Mouse (Mus musculus) c-Kit-negative CD71-positive TER-119-positive erythroid progenitor cells, embryonic 14.5 days (primary cell): Measurements from ENCODE around the gene Egln3.

Source experiments
- DNase-seq: peaks from one replicate; pipeline ENCODE4 v3.0.0-alpha.2; 2013; ENCODE audit warnings: low read depth, low spot score

The Egln3 gene

GRCm38 (mm10) chr12:54202765-54203655 is 650 bp downstream of the Egln3 start:
- no peak for DNase-seq

DNA sequence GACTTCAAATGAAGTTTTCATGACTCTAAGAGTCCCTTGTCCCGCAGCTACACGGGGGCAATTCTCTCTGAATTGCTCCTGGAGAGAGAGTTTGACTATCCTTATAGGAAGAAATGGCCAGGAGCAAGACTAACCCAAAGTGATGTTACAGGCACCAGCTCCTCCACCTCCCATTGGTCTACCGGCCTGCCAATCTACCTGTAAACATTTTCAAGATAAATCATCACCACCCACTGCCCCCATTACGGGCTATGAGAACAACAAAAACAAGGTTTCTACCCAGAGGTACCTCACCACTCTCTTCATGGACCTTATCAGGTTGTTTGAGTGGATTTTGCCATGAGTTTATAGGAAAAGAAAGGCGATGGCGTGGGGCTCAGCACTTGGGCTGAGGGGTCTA is 1.4 kb downstream of the Egln3 start:
- DNase-seq = no peak

DNA sequence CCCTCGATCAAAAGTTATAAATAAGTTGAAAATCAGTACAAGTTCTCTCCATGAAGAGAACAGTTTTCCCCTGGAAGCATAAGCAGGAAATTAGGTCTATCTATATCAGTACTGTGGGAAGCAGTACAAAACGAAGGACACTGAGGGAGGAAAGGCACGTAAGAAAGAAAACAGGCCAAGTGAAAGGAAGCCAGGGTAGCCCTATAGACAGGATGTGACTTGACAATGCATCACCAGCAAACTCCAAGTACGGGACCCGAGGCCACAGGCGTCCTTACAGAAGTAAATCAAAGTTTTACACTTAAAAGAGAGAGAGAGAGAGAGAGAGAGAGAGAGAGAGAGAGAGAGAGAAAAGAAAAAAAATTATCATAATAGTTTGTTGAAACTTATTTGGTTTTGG is 2.8 kb downstream of the Egln3 start:
- DNase-seq = no peak

- DNase-seq = no peak
Measured at GRCm38 (mm10) chr12:54200172-54200571, 3.5 kb downstream of the Egln3 start.

GRCm38 (mm10) chr12:54198282-54198918 is 5.3 kb downstream of the Egln3 start:
- no peak for DNase-seq

- DNase-seq = no peak
Measured at GRCm38 (mm10) chr12:54197849-54198248, 5.8 kb downstream of the Egln3 start.

DNA sequence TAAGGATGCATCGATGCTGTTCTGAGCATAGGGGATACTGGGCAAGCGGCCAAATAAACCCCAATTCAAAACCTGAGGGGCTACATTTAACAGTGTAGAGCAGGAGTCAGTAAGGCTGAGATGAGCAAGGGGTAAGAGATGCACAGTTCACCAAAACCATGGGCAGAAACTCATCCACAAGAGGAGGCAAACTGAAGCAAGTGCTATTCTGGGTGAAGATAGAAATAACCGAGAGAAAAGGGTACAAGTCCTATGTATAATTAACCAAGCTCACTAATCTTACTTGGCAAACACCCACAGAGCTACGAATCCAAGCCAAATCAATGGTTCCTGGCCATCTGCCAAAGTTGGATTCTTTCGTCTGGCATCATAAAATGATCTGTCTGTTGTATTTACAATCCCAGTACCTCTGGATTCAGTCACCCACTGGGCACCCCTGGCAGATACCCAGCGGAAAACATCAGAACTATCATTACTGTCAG is 6.3 kb downstream of the Egln3 start:
- DNase-seq = no peak

DNA sequence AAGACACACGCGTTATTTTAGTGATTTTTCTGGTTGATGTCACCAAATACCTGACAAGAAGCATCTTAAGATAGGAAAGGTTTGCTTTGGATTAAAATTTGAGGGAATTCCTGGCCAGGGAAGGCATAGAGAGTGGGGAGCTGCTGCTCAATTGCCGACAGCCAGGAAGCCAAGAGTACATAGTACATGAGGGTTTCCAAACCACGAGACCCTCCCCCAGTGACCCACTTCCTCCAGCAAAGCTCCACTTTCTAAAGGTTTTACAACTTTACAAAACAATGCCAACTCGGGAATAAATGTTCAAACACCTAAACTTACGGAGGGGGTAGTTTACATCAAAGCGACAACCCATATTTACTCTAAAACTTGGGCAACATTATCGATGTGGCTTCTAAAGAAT is 6.8 kb downstream of the Egln3 start:
- DNase-seq = no peak

DNA sequence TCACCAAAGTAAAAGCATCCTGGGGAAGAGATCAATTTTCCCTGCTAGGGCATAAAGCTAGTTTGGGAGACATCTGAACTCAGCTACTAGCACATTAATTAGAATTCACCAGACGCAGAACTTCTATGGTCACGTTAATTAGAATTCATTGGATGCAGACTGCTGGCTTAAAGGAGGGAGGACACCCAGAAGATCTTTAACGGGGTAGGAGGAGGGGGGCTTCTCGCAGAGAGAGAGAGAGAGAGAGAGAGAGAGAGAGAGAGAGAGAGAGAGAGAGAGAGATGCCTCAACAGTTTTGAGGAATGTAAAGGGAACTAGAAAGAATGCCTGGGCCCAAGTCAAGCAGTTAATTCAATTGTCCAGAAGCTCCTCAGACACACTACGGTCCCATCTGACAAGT is 9.5 kb downstream of the Egln3 start:
- DNase-seq = no peak

- no peak for DNase-seq
Measured at GRCm38 (mm10) chr12:54192305-54192661, 11.4 kb downstream of the Egln3 start.

- no peak for DNase-seq
Measured at GRCm38 (mm10) chr12:54191608-54192304, 11.9 kb downstream of the Egln3 start.

DNA sequence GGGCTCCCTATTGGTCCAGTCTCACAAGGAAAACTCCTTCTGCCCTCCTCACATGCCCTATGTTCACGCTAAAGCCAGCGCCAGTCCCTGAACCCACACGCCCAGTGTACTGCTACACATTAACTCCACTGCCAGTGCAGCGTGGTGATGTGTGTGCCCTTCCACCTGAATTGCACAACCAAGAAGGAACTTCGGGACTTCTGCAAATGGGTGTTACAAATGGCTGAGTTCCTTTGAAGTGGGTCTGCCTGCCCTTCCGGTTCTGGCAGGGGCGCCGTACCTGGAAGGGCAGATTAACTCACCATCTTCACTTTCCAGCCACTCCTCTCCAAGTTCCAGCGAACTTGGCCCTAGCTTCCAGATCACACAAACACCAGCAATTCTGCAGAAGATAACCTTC is 12.5 kb downstream of the Egln3 start:
- DNase-seq = no peak

- no peak for DNase-seq
Measured at GRCm38 (mm10) chr12:54187812-54188600, 15.7 kb downstream of the Egln3 start.

DNA sequence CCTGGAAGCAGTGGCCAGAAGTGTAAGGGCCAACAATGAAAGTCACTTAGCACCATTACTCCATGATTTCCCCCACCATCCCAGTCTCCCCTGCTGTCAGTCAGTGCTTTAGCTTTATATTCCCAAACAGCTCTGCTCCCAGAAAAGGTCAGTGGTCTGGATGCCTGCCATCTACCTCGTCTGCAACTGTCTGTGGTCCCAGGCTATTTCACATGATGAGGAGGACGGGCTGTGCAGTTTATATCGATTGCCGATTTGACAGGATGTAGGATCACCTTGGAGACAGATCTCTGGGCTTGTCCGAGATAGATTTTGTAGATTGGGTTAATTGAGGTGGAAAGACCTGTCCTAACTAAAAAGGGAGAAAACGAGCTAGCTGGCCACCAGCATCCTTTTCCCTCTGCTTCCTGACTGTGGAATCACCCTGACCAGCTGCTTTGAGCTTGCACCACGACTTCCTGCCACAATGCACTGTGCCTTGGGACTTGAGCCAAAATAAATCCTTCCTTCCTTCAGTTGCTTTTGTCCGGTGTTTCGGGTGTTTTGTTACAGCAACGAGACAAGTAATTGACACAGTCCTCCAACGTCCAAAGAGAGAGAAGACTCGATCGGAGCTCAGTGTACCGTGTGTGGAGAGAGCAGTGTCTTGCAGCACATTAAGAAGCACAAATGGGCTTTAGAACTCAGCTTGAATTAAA is 16.6 kb downstream of the Egln3 start:
- no peak for DNase-seq

- DNase-seq = no peak
Measured at GRCm38 (mm10) chr12:54184264-54184663, 19.4 kb downstream of the Egln3 start.

DNA sequence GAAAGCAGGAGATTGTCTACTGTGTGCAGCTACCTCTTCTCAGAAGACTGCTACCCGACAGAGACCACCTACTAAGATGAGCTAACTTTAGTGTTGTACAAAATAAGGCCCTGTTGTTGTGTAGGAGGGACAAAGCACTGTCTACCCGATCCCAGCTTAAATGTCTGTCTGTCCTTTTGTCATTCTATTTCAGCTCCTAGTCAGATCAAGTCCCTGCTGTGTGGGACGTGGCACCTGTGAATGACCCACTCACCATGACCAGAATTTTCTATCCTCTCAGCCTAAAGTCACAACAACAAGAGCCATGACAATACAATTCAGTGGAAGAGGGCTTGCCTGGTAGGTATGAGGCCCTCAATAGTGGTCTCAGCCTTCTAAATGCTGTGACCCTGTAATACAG is 25.3 kb downstream of the Egln3 start:
- no peak for DNase-seq

DNA sequence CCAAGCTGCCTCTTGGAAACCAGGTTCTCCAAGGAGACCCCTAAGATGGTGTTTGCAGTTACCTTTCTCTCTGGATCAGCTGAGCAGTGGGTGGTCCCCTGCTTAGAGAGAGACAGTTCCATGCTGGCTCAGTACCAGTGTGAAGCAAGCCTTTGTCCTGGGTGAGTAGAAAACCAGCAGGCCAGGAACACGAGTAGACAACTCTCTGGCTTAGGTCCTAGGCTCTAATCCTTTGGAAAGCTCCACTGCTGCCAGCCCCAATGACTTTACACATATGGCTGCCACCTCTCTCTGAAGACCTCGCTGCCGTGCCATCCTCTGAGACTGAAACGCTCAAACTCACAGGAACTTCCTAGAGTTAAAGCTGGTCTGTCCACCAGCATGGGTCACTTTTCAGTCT is 34.9 kb downstream of the Egln3 start:
- DNase-seq = no peak

GRCm38 (mm10) chr12:54167737-54168136 is 35.9 kb downstream of the Egln3 start:
- DNase-seq = no peak

- DNase-seq = no peak
Measured at GRCm38 (mm10) chr12:54164724-54165050, 39.0 kb downstream of the Egln3 start.

DNA sequence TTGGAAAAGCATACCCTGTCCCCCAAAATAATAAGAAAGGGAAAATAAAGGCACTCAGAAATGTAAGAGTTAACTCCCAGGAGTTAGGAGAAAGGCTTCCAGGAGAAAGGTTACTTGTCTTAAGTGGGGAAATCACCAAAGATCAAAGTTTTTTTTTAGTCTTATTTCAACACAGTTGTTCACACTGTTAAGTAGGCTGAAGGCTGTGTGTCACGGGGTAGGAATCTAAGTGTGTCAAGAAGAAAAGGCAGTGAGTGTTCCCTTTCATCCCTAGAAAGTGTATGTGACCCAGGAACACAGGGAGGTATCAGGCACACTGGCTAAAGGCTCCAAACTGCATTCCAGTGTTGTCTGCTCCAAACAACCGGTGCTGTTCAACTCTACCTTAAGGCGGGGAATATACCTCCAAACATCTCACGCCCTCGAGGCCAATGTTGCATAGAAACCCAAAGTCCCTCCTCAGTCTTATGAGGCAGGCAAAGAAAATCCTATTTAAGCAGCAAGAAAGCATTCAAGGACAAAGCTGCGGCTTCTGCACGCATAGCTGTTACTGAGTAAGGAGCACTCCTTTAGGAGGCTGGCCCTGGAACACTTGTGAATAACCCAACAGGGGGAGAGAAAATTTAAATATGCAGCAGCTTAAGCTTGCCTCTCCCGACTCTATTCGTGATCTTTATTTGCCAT is 39.5 kb downstream of the Egln3 start:
- DNase-seq = no peak

- no peak for DNase-seq
Measured at GRCm38 (mm10) chr12:54163166-54163565, 40.5 kb downstream of the Egln3 start.
